Mouse (Mus musculus): ENCODE results near the gene Atp6ap1. TPM values are rescaled to one million over a fixed set of nuclear protein-coding genes. Genes with fewer than 3 reads are reported as not detected.

Atp6ap1 gene
- total and polyA plus RNA-seq, 2 experiments from 2014 or later = 308 to 317 TPM

DNA sequence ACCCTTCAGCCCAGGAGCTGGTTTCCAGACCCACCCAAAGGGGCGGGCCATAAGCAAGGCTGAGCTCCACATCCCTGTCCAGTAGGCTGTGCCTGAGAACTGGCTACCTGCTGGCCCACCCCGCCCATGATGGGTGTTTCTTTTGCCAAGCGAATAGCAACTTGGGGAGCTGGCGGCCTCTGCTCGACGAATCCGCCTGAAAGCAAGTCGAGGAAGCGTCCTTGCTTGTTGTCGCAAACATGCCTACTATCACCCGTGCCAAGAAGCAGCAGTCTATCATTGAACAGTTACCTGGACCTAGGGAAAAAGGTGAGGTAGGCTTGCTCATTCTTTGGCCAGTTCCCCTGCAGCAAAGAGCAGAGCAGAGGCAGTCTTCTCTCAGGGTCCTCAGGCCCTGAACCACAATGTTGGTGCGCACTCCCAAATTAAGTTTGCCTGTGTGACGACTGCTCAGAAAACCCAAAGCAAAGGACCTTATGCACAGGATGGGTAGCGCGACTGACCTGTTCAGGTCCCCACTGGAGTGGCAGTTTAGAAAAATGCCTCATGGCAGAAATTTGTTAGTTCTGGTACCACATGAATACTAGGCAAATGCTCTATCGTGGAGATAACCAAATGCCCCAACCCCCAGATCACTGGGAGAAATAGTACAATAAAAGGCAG lies 15.0 kb upstream of the Atp6ap1 start, which contains the start of the genes Taz and Dnase1l1:
Taz (plus strand) TSS at position 181 of the 663 bp plus-strand sequence.
Dnase1l1 (minus strand) TSS at position 606 of the 663 bp plus-strand sequence.
- Histone ChIP-seq H3K9me3 (ENCODE audit: low read length) (no peaks in the 10 kb centered on the region), H3K27me3 (ENCODE audit: insufficient read depth, low read length) (no peaks in the 10 kb centered on the region), H3K36me3 (ENCODE audit: insufficient read depth, low read length) (no peaks in the 10 kb centered on the region), H3K27ac (peak within 1 kb of the TSS; percentile 86), H3K9ac (replicated peaks; ENCODE audit: low read length) (peak within 1 kb of the TSS; percentile 70), H3K4me2 (ENCODE audit: low read depth, low read length) (peak within 1 kb of the TSS; percentile 62), H3K4me3 (ENCODE audit: low read length) (peak within 1 kb of the TSS; percentile 49), H3K4me1 (ENCODE audit: insufficient read depth, low read length) (0 out of 2 replicates have a peak, but pooled peaks cover 3% of the 10 kb centered on the region)
- DNase-seq (ENCODE audit: low spot score) (peak; percentile 64), ATAC-seq (peak; percentile 71)
- 27% methylated on average over 16 of the region's 16 CpGs for WGBS
- no peak for TF ChIP-seq CTCF (IDR thresholded peaks at IDR 0.05; ENCODE audit: low read depth)

DNA sequence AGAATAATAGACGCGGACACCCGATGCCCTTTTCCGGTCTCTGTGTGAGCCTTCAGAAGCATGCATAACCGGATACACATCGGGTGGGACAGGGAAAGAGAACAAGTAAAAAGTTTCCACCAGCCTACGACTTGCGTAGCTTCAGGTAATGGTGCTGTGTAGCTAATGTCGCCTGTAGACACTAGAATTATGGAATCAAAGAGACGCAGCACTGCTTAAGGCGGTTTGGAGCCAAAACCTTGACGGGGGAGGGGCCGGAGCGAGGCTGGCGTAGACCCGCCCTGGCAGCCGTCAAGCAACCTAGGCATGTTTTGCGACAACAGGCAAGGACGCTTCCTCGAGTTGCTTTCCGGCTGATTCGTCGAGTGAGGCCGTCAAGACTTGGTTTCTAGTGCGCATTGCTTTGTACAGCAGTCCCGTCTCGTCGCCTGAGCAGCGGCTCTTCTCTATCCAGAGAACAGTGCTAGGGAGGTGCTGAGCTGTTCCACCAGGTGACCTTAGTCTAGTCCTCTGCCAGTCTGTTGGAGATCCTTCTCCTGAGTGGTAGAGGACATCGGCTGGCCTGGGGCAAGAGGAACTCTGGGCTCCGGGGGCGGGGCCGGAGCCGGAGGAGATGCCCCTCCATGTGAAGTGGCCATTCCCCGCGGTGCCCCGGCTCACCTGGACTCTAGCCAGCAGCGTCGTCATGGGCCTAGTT lies 14.4 kb upstream of the Atp6ap1 start:
- H3K27me3 ChIP-seq (ENCODE audit: insufficient read depth, low read length) = no peaks in the 10 kb centered on the region
- peak overlapping the region; percentile 62 for H3K4me2 ChIP-seq (ENCODE audit: low read depth, low read length)
- H3K9me3 ChIP-seq (ENCODE audit: low read length) = no peaks in the 10 kb centered on the region
- 31% methylated on average over 39 of the region's 39 CpGs for WGBS
- peak; percentile 91 for DNase-seq (ENCODE audit: low spot score)
- H3K27ac ChIP-seq = peak overlapping the region; percentile 86
- peak overlapping the region; percentile 70 for H3K9ac ChIP-seq (replicated peaks; ENCODE audit: low read length)
- TF ChIP-seq CTCF (IDR thresholded peaks at IDR 0.05; ENCODE audit: low read depth) = no peak
- peak overlapping the region; percentile 49 for H3K4me3 ChIP-seq (ENCODE audit: low read length)
- 0 out of 2 replicates have a peak, but pooled peaks cover 3% of the 10 kb centered on the region for H3K4me1 ChIP-seq (ENCODE audit: insufficient read depth, low read length)
- no peaks in the 10 kb centered on the region for H3K36me3 ChIP-seq (ENCODE audit: insufficient read depth, low read length)
- peak; percentile 90 for ATAC-seq

DNA sequence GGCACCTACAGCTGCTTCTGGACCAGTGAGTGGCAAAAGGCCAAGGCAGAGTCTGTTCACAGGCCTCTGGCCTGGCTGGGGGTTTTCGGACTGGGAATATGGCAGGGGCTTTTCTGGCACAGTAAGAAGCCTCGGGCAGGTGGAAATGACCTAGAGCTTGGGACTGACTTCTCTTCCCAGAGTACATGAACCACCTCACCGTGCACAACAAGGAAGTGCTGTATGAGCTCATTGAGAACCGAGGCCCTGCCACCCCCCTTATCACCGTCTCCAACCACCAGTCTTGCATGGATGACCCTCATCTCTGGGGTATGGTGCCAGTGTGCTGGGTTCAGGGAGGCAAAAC lies 13.8 kb upstream of the Atp6ap1 start:
- ATAC-seq = no peak
- H3K4me3 ChIP-seq (ENCODE audit: low read length) = peak overlapping the region; percentile 49

DNA sequence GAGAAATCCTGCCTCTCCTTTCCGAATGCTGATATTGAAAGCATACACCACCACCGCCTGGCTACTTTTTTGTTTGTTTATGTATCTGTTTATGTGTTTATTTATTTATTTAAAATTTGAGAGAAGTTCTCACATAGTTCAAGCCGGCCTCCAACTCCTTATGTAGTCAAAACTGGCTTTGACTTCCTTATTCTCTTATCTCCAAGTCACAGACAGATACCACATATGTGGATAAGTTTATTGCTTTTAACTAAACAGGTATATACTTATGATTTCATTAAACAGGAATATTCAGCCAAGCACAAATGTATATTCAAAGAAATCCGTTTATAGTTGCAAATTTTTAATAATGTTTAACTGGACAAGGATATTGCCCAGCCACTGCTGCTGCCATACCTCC lies 3.5 kb upstream of the Atp6ap1 start:
- H3K9ac ChIP-seq (replicated peaks; ENCODE audit: low read length) = no peak overlapping the region
- no peak for ATAC-seq

More for the DNA sequence above, 13.8 kb upstream of the Atp6ap1 start:
- Histone ChIP-seq H3K27me3 (ENCODE audit: insufficient read depth, low read length) (no peaks in the 10 kb centered on the region), H3K36me3 (ENCODE audit: insufficient read depth, low read length) (no peaks in the 10 kb centered on the region), H3K27ac (peak overlapping the region; percentile 86), H3K4me1 (ENCODE audit: insufficient read depth, low read length) (0 out of 2 replicates have a peak, but pooled peaks cover 3% of the 10 kb centered on the region), H3K4me2 (ENCODE audit: low read depth, low read length) (peak overlapping the region; percentile 62), H3K9ac (replicated peaks; ENCODE audit: low read length) (peak overlapping the region; percentile 70), H3K9me3 (ENCODE audit: low read length) (no peaks in the 10 kb centered on the region)
- WGBS = 35% methylated on average over 5 of the region's 5 CpGs
- DNase-seq (ENCODE audit: low spot score) = no peak
- no peak for TF ChIP-seq CTCF (IDR thresholded peaks at IDR 0.05; ENCODE audit: low read depth)

DNA sequence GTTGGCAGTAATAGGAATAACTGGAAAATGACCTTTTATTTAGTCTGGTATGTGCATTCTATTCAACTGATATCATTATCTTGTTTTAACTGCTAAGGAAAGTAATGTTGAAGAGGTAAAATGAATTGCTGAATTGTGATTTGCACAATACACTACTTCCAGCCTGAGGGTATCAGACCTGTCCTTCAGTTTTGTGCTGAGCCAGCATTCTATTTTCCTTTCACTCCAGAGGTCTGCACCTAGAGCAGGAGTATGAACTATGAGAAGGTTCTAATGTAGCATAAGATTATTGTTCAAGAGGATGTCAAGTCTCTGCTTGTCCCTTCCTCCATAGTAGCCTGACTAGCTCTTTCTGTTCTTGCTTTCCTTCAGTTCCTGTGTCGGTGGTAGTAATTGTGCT lies 1.5 kb downstream of the Atp6ap1 start:
- H3K4me3 ChIP-seq (ENCODE audit: low read length) = no peak overlapping the region
- H3K36me3 ChIP-seq (ENCODE audit: insufficient read depth, low read length) = 0 out of 2 replicates have a peak, but pooled peaks cover 10% of the 10 kb centered on the region
- no peak overlapping the region for H3K9ac ChIP-seq (replicated peaks; ENCODE audit: low read length)
- ATAC-seq = no peak
- no peaks in the 10 kb centered on the region for H3K9me3 ChIP-seq (ENCODE audit: low read length)
- no peak for TF ChIP-seq CTCF (IDR thresholded peaks at IDR 0.05; ENCODE audit: low read depth)
- H3K27me3 ChIP-seq (ENCODE audit: insufficient read depth, low read length) = no peaks in the 10 kb centered on the region
- no peak overlapping the region for H3K27ac ChIP-seq
- DNase-seq (ENCODE audit: low spot score) = no peak
- 75% methylated on average over 1 of the region's 1 CpGs for WGBS
- H3K4me2 ChIP-seq (ENCODE audit: low read depth, low read length) = no peak overlapping the region
- H3K4me1 ChIP-seq (ENCODE audit: insufficient read depth, low read length) = no peaks in the 10 kb centered on the region

More for the DNA sequence above, 3.5 kb upstream of the Atp6ap1 start:
- 80% methylated on average over 4 of the region's 4 CpGs for WGBS
- Histone ChIP-seq H3K9me3 (ENCODE audit: low read length) (no peaks in the 10 kb centered on the region), H3K27me3 (ENCODE audit: insufficient read depth, low read length) (no peaks in the 10 kb centered on the region), H3K27ac (no peak overlapping the region), H3K36me3 (ENCODE audit: insufficient read depth, low read length) (no peaks in the 10 kb centered on the region), H3K4me2 (ENCODE audit: low read depth, low read length) (no peak overlapping the region), H3K4me3 (ENCODE audit: low read length) (no peak overlapping the region), H3K4me1 (ENCODE audit: insufficient read depth, low read length) (no peaks in the 10 kb centered on the region)
- no peak for DNase-seq (ENCODE audit: low spot score)
- no peak for TF ChIP-seq CTCF (IDR thresholded peaks at IDR 0.05; ENCODE audit: low read depth)

DNA sequence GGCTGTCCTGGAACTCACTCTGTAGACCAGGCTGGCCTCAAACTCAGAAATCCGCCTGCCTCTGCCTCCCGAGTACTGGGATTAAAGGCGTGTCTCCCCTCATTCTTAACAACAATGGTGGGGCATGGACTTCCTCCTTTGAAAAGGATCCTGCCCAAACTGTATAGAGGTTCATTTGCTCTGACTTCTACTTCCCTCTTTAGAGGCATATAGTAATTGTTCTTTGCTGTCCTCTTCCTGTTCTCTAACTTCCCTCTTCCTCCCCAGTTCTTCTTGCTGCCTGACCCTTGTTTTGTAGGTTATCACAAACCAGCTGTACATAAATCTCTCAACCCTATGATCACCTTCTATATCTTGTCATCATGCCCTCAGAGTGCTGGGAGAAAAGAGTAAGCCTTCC lies 2.8 kb downstream of the Atp6ap1 start:
- no peak for DNase-seq (ENCODE audit: low spot score)
- Histone ChIP-seq H3K4me1 (ENCODE audit: insufficient read depth, low read length) (no peaks in the 10 kb centered on the region), H3K9ac (replicated peaks; ENCODE audit: low read length) (no peak overlapping the region), H3K27ac (no peak overlapping the region), H3K4me2 (ENCODE audit: low read depth, low read length) (no peak overlapping the region), H3K9me3 (ENCODE audit: low read length) (no peaks in the 10 kb centered on the region), H3K4me3 (ENCODE audit: low read length) (no peak overlapping the region), H3K27me3 (ENCODE audit: insufficient read depth, low read length) (no peaks in the 10 kb centered on the region), H3K36me3 (ENCODE audit: insufficient read depth, low read length) (0 out of 2 replicates have a peak, but pooled peaks cover 10% of the 10 kb centered on the region)
- 77% methylated on average over 3 of the region's 3 CpGs for WGBS
- ATAC-seq = no peak
- no peak for TF ChIP-seq CTCF (IDR thresholded peaks at IDR 0.05; ENCODE audit: low read depth)
